Mouse (Mus musculus) neural tube, embryonic 14.5 days (tissue): Measurements from ENCODE around the gene 1110008L16Rik. TPM values are rescaled to one million over a fixed set of nuclear protein-coding genes. Genes with fewer than 3 reads are reported as not detected.

Experiments used
- ATAC-seq: fragments of 200-750 bp; cut with Nextera tagmentation; 2 replicates; pipeline ENCODE4 v1.8.0; 2017; ENCODE audit warnings: low read depth, mild to moderate bottlenecking, moderate TSS enrichment, moderate library complexity
- H3K27ac ChIP-seq: fragments of 300-500 bp; sonication (generic); 2 replicates; pipeline ENCODE4 v1.5.1; 2014; ENCODE audit warnings: low read depth, mild to moderate bottlenecking, control low read depth, low read length, moderate library complexity, mixed read lengths
- H3K27me3 ChIP-seq: fragments of 300-500 bp; sonication (generic); 2 replicates; pipeline ENCODE4 v1.6.1; 2014; ENCODE audit warnings: low read length; ENCODE audit not compliant: control insufficient read depth, insufficient read depth
- H3K36me3 ChIP-seq: fragments of 300-500 bp; sonication (generic); 2 replicates; pipeline ENCODE4 v1.6.1; 2014; ENCODE audit warnings: low read length, mixed read lengths; ENCODE audit not compliant: control insufficient read depth, insufficient read depth
- H3K4me1 ChIP-seq: fragments of 300-500 bp; sonication (generic); 2 replicates; pipeline ENCODE4 v1.6.1; 2014; ENCODE audit warnings: low read length; ENCODE audit not compliant: control insufficient read depth, insufficient read depth
- H3K4me2 ChIP-seq: fragments of 300-500 bp; sonication (generic); 2 replicates; pipeline ENCODE4 v1.6.1; 2014; ENCODE audit warnings: mild to moderate bottlenecking, low read depth, low read length, control low read depth
- H3K4me3 ChIP-seq: fragments of 300-500 bp; sonication (generic); 2 replicates; pipeline ENCODE4 v1.5.1; 2014; ENCODE audit warnings: low read depth, low read length, control low read depth, mixed read lengths
- H3K9ac ChIP-seq: fragments of 300-500 bp; sonication (generic); replicated peaks from 2 replicates; pipeline ENCODE4 v1.6.1; 2014; ENCODE audit warnings: low read depth, mild to moderate bottlenecking, control low read depth, low read length, mixed read lengths
- H3K9me3 ChIP-seq: fragments of 300-500 bp; sonication (generic); 2 replicates; pipeline ENCODE4 v1.6.1; 2016; ENCODE audit warnings: low read length; ENCODE audit not compliant: control insufficient read depth
- WGBS: fragments of 180-500 bp; shearing (Covaris S2); extraction: QIAGEN DNeasy Blood & Tissue Kit; methylation state at CpG from one replicate; pipeline ENCODE4 v1.1.7; 2014; 5-methylcytosine and 5-hydroxymethylcytosine counted together
- polyA plus RNA-seq: library from polyadenylated mRNA; unstranded; fragments of >200 nt; fragmentation: Nextera tagmentation; extraction: Ambion mirVana; gene quantifications from 2 replicates; pipeline ENCODE4 v1.2.1, GENCODE M21; 2014

The 1110008L16Rik gene
- polyA plus RNA-seq, 1 experiment from 2014 or later = 11.4 TPM

- Histone ChIP-seq H3K27me3 (no peaks in the 10 kb centered on the region), H3K27ac (peak within 1 kb of the TSS; percentile 77), H3K4me1 (peaks cover 22% of the 10 kb centered on the region), H3K4me2 (peak within 1 kb of the TSS; percentile 62), H3K36me3 (peaks cover 9% of the 10 kb centered on the region; the same call in 1 of the 2 replicates), H3K9me3 (no peaks in the 10 kb centered on the region), H3K9ac (peak within 1 kb of the TSS; percentile 71), H3K4me3 (peak within 1 kb of the TSS; percentile 53)
- whole genome bisulfite sequencing = under 1% methylated on average over 55 of the region's 55 CpGs
- ATAC-seq = peak; percentile 96
Measured at GRCm38 (mm10) chr12:55302485-55303441, 3.4 kb downstream of the 1110008L16Rik start, which contains the start of gene Ppp2r3c. Gene Ppp2r3c (minus strand): TSS chr12:55302998.

- no peak overlapping the region for H3K27ac ChIP-seq
- no peaks in the 10 kb centered on the region for H3K36me3 ChIP-seq
- H3K9ac ChIP-seq = no peak overlapping the region
- no peak overlapping the region for H3K4me2 ChIP-seq
- H3K27me3 ChIP-seq = no peaks in the 10 kb centered on the region
- ATAC-seq = no peak
- no peak overlapping the region for H3K4me3 ChIP-seq
- no peaks in the 10 kb centered on the region for H3K9me3 ChIP-seq
- WGBS = 96% methylated on average over 4 of the region's 4 CpGs
- H3K4me1 ChIP-seq = peaks cover 12% of the 10 kb centered on the region
Measured at GRCm38 (mm10) chr12:55306371-55306770, 7.0 kb downstream of the 1110008L16Rik start.

- no peak overlapping the region for H3K4me2 ChIP-seq
- no peak for ATAC-seq
- no peak overlapping the region for H3K9ac ChIP-seq
- no peaks in the 10 kb centered on the region for H3K27me3 ChIP-seq
- no peak overlapping the region for H3K27ac ChIP-seq
- H3K9me3 ChIP-seq = no peaks in the 10 kb centered on the region
- H3K4me1 ChIP-seq = peaks cover 7% of the 10 kb centered on the region
- H3K4me3 ChIP-seq = no peak overlapping the region
- no peaks in the 10 kb centered on the region for H3K36me3 ChIP-seq
- WGBS = 78% methylated on average over 6 of the region's 6 CpGs
Measured at GRCm38 (mm10) chr12:55307566-55307965, 8.2 kb downstream of the 1110008L16Rik start.

GRCm38 (mm10) chr12:55308731-55309130, 9.4 kb downstream of the 1110008L16Rik start:
- H3K4me3 ChIP-seq = no peak overlapping the region
- H3K4me2 ChIP-seq = no peak overlapping the region
- no peaks in the 10 kb centered on the region for H3K9me3 ChIP-seq
- no peaks in the 10 kb centered on the region for H3K27me3 ChIP-seq
- no peak overlapping the region for H3K27ac ChIP-seq
- 97% methylated on average over 9 of the region's 9 CpGs for WGBS
- H3K36me3 ChIP-seq = no peaks in the 10 kb centered on the region
- peaks cover 3% of the 10 kb centered on the region for H3K4me1 ChIP-seq
- no peak overlapping the region for H3K9ac ChIP-seq
- no peak for ATAC-seq

- ATAC-seq = no peak
Measured at GRCm38 (mm10) chr12:55309501-55309900, 10.1 kb downstream of the 1110008L16Rik start.

GRCm38 (mm10) chr12:55311841-55312240, 12.5 kb downstream of the 1110008L16Rik start:
- WGBS = 85% methylated on average over 7 of the region's 7 CpGs
- no peak for ATAC-seq
- no peak overlapping the region for H3K27ac ChIP-seq
- no peaks in the 10 kb centered on the region for H3K9me3 ChIP-seq
- no peak overlapping the region for H3K4me3 ChIP-seq
- no peak overlapping the region for H3K9ac ChIP-seq
- H3K36me3 ChIP-seq = no peaks in the 10 kb centered on the region
- no peaks in the 10 kb centered on the region for H3K27me3 ChIP-seq
- no peak overlapping the region for H3K4me2 ChIP-seq
- H3K4me1 ChIP-seq = no peaks in the 10 kb centered on the region

More at GRCm38 (mm10) chr12:55309501-55309900, 10.1 kb downstream of the 1110008L16Rik start:
- Histone ChIP-seq H3K4me1 (no peaks in the 10 kb centered on the region), H3K36me3 (no peaks in the 10 kb centered on the region), H3K4me2 (no peak overlapping the region), H3K27ac (no peak overlapping the region), H3K27me3 (no peaks in the 10 kb centered on the region), H3K9me3 (no peaks in the 10 kb centered on the region), H3K4me3 (no peak overlapping the region), H3K9ac (no peak overlapping the region)
- WGBS = 80% methylated on average over 8 of the region's 8 CpGs

GRCm38 (mm10) chr12:55313901-55314300, 14.5 kb downstream of the 1110008L16Rik start:
- H3K27ac ChIP-seq = no peak overlapping the region
- H3K4me1 ChIP-seq = no peaks in the 10 kb centered on the region
- H3K9me3 ChIP-seq = no peaks in the 10 kb centered on the region
- H3K4me2 ChIP-seq = no peak overlapping the region
- no peaks in the 10 kb centered on the region for H3K27me3 ChIP-seq
- H3K9ac ChIP-seq = no peak overlapping the region
- ATAC-seq = no peak
- no peak overlapping the region for H3K4me3 ChIP-seq
- H3K36me3 ChIP-seq = no peaks in the 10 kb centered on the region
- WGBS = 83% methylated on average over 5 of the region's 5 CpGs

- no peak overlapping the region for H3K27ac ChIP-seq
- no peak overlapping the region for H3K4me2 ChIP-seq
- no peak overlapping the region for H3K9ac ChIP-seq
- H3K9me3 ChIP-seq = no peaks in the 10 kb centered on the region
- H3K27me3 ChIP-seq = no peaks in the 10 kb centered on the region
- H3K36me3 ChIP-seq = no peaks in the 10 kb centered on the region
- WGBS = 56% methylated on average over 5 of the region's 5 CpGs
- no peak overlapping the region for H3K4me3 ChIP-seq
- peak; percentile 38; the same call in 1 of the 2 replicates for ATAC-seq
- no peaks in the 10 kb centered on the region for H3K4me1 ChIP-seq
Measured at GRCm38 (mm10) chr12:55315192-55315591, 15.8 kb downstream of the 1110008L16Rik start.

GRCm38 (mm10) chr12:55321642-55322291, 22.4 kb downstream of the 1110008L16Rik start:
- WGBS = 79% methylated on average over 18 of the region's 18 CpGs
- H3K36me3 ChIP-seq = no peaks in the 10 kb centered on the region
- no peak overlapping the region for H3K9ac ChIP-seq
- ATAC-seq = no peak
- H3K9me3 ChIP-seq = no peaks in the 10 kb centered on the region
- H3K27me3 ChIP-seq = no peaks in the 10 kb centered on the region
- H3K4me3 ChIP-seq = no peak overlapping the region
- no peaks in the 10 kb centered on the region for H3K4me1 ChIP-seq
- no peak overlapping the region for H3K27ac ChIP-seq
- no peak overlapping the region for H3K4me2 ChIP-seq
